Mouse (Mus musculus): ENCODE results near the gene Sik2. TPM values are rescaled to one million over a fixed set of nuclear protein-coding genes. Genes with fewer than 3 reads are reported as not detected.

Gene Sik2
- total and polyA plus RNA-seq, 3 experiments: 1.9 to 8.2 (median 6.0) TPM

DNA sequence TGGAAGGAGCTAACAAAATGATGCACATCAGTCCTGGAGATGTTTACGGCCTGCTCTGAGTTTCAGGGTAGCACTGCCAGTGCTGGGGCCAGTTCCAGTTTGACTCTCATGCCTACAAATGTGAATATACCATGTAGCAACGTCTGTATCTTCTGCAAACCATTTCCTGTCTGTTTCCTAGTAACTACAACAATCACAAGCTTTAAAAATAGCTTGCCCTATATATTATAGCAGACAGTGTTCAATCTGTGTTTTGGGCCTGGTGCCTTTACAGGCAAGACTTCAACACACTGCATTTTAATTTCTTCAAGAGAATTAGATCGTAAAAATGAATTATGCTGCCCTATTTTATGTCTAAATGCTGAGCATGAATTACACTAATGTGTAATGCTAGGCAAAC is 103.6 kb downstream of the Sik2 start:
- dilution Hi-C loops (cut with MboI; ENCODE audit: extremely low pct_ligation_motif_present, extremely low pct_unique_long_range_greater_than_20kb, low sequenced_read_pairs): no loop called here

GRCm38 (mm10) chr9:50904196-50904847 is 104.6 kb downstream of the Sik2 start:
- peak overlapping the region in 1 of 3 experiments; percentile 15 for H3K4me3 ChIP-seq (replicated peaks in 1 of 3; ENCODE audit: low read depth in 2 of 3, low read length in 2 of 3, poor library complexity in 1 of 3)
- TF ChIP-seq NRF1 (IDR thresholded peaks at IDR 0.05; ENCODE audit: low read depth, low read length) (no peak), IRF4 (IDR thresholded peaks at IDR 0.05; ENCODE audit: low read depth, low read length) (peak; percentile 49; the same call in 1 of the 2 replicates)

More for the DNA sequence above, 103.6 kb downstream of the Sik2 start:
- peak; percentile 13 for DNase-seq (ENCODE audit: extremely low read depth)
- Histone ChIP-seq H3K4me2 (ENCODE audit: insufficient read depth, low read depth, poor library complexity, severe bottlenecking) (no peak overlapping the region), H3K27ac (ENCODE audit: insufficient read depth, low read depth) (no peak overlapping the region), H3K9me3 (replicated peaks; ENCODE audit: low read length) (no peaks in the 10 kb centered on the region), H3K9ac (ENCODE audit: insufficient read depth, low read depth) (no peak overlapping the region), H3K4me1 (ENCODE audit: control insufficient read depth in 1 of 2, insufficient read depth in 2 of 2) (peaks cover 13 to 35% of the 10 kb centered on the region in 2 experiments), H3K79me2 (replicated peaks; ENCODE audit: control insufficient read depth, extremely low read depth, insufficient read depth, poor library complexity, severe bottlenecking) (0 out of 2 replicates have a peak, but pooled peaks cover 3% of the 10 kb centered on the region), H3K4me3 (replicated peaks in 1 of 3; ENCODE audit: low read depth in 2 of 3, low read length in 2 of 3, poor library complexity in 1 of 3) (no peak overlapping the region), H3K27me3 (replicated peaks) (no peaks in the 10 kb centered on the region), H3K36me3 (replicated peaks in 1 of 2; ENCODE audit: control insufficient read depth in 1 of 2, insufficient read depth in 1 of 2, low read length in 1 of 2) (peaks cover 4 to 28% of the 10 kb centered on the region in 2 experiments)
- no peak for TF ChIP-seq IRF4 (IDR thresholded peaks at IDR 0.05; ENCODE audit: low read depth, low read length)
- TF ChIP-seq SMC3 (IDR thresholded peaks at IDR 0.05; ENCODE audit: low read depth, low read length): no peak
- TF ChIP-seq MAFK (IDR thresholded peaks at IDR 0.05; ENCODE audit: insufficient replicate concordance, low read length): no peak
- TF ChIP-seq USF2 (conservative IDR thresholded peaks at IDR 0.05; ENCODE audit: low read depth, low read length): no peak
- TF ChIP-seq JUN (IDR thresholded peaks at IDR 0.05; ENCODE audit: insufficient read depth, low read depth, low read length): no peak
- no peak for TF ChIP-seq EP300 (IDR thresholded peaks at IDR 0.05; ENCODE audit: low read length)
- TF ChIP-seq ZMIZ1 (IDR thresholded peaks at IDR 0.05; ENCODE audit: low read depth, low read length): no peak
- TF ChIP-seq POLR2A (IDR thresholded peaks at IDR 0.05; ENCODE audit: low read depth, low read length): no peak
- TF ChIP-seq ZKSCAN1 (IDR thresholded peaks at IDR 0.05; ENCODE audit: borderline replicate concordance, low read depth, low read length): no peak
- no peak for TF ChIP-seq NRF1 (IDR thresholded peaks at IDR 0.05; ENCODE audit: low read depth, low read length)
- no peak for TF ChIP-seq SIN3A (IDR thresholded peaks at IDR 0.05; ENCODE audit: low read length)
- TF ChIP-seq KAT2A (IDR thresholded peaks at IDR 0.05; ENCODE audit: insufficient replicate concordance, low read length): no peak
- no peak for TF ChIP-seq PAX5 (IDR thresholded peaks at IDR 0.05; ENCODE audit: low read length)
- TF ChIP-seq TCF12 (IDR thresholded peaks at IDR 0.05; ENCODE audit: low read depth, low read length): no peak
- TF ChIP-seq GABPA (IDR thresholded peaks at IDR 0.05; ENCODE audit: insufficient replicate concordance, low read depth, low read length): no peak
- TF ChIP-seq ETS1 (conservative IDR thresholded peaks at IDR 0.05; ENCODE audit: low read depth, low read length): no peak
- TF ChIP-seq E2F4 (IDR thresholded peaks at IDR 0.05; ENCODE audit: insufficient replicate concordance, low read depth, low read length): no peak
- TF ChIP-seq ZC3H11A (IDR thresholded peaks at IDR 0.05; ENCODE audit: low read depth, low read length): no peak
- no peak for TF ChIP-seq MEF2A (IDR thresholded peaks at IDR 0.05; ENCODE audit: borderline replicate concordance, low read depth, low read length)
- in situ Hi-C loops (cut with MboI; ENCODE audit: low pct_ligation_motif_present, low pct_unique_long_range_greater_than_20kb, low sequenced_read_pairs): no loop called here

More at GRCm38 (mm10) chr9:50904196-50904847, 104.6 kb downstream of the Sik2 start:
- Histone ChIP-seq H3K4me2 (ENCODE audit: insufficient read depth, low read depth, poor library complexity, severe bottlenecking) (peak overlapping the region; percentile 84), H3K27ac (ENCODE audit: insufficient read depth, low read depth) (peak overlapping the region; percentile 15; the same call in 1 of the 2 replicates), H3K4me1 (ENCODE audit: control insufficient read depth in 1 of 2, insufficient read depth in 2 of 2) (peaks cover 13 to 39% of the 10 kb centered on the region in 2 experiments), H3K36me3 (replicated peaks in 1 of 2; ENCODE audit: control insufficient read depth in 1 of 2, insufficient read depth in 1 of 2, low read length in 1 of 2) (peaks cover 6 to 32% of the 10 kb centered on the region in 2 experiments), H3K79me2 (replicated peaks; ENCODE audit: control insufficient read depth, extremely low read depth, insufficient read depth, poor library complexity, severe bottlenecking) (0 out of 2 replicates have a peak, but pooled peaks cover 3% of the 10 kb centered on the region), H3K27me3 (replicated peaks) (no peaks in the 10 kb centered on the region), H3K9ac (ENCODE audit: insufficient read depth, low read depth) (no peak overlapping the region), H3K9me3 (replicated peaks; ENCODE audit: low read length) (no peaks in the 10 kb centered on the region)
- dilution Hi-C loops (cut with MboI; ENCODE audit: extremely low pct_ligation_motif_present, extremely low pct_unique_long_range_greater_than_20kb, low sequenced_read_pairs) (no loop called here), in situ Hi-C loops (cut with MboI; ENCODE audit: low pct_ligation_motif_present, low pct_unique_long_range_greater_than_20kb, low sequenced_read_pairs) (no loop called here)
- DNase-seq (ENCODE audit: extremely low read depth): peak; percentile 16
